Mouse (Mus musculus): ENCODE measurements around the gene Wwox. TPM values are rescaled to one million over a fixed set of nuclear protein-coding genes. Genes with fewer than 3 reads are reported as not detected.

The Wwox gene
- polyA plus RNA-seq, 2 experiments from 2014 or later, result 9.2 to 11.6 TPM

- ATAC-seq, result no peak
Measured at GRCm38 (mm10) chr8:115249688-115250366, 810.4 kb downstream of the Wwox start.

- ATAC-seq, result no peak
Measured at GRCm38 (mm10) chr8:115255550-115255949, 816.1 kb downstream of the Wwox start.

DNA sequence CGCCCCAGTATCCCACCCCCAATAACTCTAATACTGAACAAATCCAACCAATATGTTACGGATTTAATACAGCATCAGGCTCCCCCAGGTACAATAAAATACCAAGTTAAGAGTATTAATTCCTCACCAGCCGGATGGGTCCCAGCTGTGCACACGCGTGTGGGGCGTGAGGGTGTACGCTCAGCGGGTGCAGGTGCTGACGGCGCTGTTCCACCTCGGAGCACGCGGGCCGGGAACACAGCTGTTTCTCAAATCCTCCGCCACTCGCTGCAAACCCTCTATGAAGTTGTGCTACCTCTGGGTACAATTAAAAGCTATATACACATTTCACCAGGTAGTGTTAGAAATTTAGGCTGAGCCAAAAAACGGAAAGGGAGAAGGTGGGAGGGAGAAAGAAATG, 818.0 kb downstream of the Wwox start:
- ATAC-seq, result no peak

DNA sequence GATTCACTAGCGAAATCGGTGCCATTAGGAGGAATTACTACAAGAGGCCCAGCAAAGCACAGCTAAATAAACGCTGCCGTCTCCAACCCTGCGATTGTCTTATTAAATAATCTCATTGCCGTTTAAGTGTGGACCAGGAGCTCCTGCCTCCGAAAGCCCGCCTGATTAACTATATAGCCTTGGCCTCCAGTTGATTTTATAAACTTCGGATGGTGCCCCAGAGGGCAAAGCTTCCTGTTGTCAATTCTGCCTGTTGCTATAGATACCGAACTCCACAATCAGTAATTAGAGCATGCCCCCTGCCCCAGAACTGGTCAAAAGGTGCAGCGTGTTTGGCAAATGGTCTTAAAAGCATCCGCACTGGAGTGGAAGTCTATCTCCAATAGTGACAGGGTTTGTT, 820.4 kb downstream of the Wwox start:
- no peak for ATAC-seq

- no peak for ATAC-seq
Measured at GRCm38 (mm10) chr8:115267196-115267595, 827.7 kb downstream of the Wwox start.

DNA sequence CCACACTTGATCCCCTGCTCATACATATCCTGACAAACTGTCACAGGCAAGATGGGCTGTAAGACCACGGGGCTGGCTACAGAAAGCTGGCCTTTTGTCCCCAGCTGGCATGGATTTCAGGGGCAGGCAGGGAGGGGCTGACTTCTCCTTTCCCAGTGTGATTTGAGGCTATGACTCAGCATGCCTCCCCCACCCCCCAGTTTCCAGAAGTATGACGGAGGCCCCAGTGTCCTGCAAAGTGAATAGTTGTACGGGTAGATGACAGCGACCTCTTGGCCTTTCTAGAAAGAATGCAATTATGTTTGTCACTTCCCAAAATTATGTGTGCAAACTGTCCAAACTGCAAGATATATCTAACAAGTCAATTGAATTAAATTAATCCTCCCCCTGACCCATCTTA, 830.1 kb downstream of the Wwox start:
- ATAC-seq, result no peak

DNA sequence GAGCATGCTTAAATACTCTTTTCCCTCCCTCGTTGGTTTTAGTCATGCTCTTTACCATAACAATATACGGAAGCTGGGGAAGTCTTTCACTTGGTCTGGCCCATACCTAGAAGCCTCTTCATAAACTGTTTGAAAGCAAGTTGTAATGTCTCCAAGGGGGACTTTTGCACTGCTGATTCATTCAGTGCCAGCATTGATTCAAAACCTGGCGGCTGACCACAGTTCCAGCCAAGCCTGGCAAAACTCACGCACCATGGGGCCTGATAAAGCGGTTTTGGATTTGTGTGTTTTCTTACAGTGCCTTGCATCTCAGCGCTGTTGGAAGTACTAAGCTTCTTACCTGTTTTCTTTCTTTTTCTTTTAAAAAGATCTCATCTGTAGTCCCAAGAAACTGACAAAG, 834.5 kb downstream of the Wwox start:
- no peak for ATAC-seq

DNA sequence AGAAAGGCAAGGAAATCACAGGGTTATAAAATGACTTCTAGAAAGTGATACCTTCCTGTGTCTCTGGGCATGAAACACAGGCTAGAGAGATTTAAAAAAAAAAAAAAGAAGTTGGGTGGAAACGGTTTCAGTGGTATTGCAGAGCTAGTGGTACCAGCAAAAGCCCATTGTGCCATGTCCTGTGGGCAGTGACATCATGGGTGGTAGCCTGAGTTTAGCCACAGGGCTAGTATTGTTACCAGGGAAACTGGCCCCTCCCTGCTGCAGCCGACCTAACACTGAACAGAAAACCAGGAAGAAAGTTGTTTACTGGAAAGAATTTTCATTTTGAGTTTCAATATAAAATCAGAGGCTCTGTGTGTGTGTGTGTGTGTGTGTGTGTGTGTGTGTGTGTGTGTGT, 836.8 kb downstream of the Wwox start:
- peak; percentile 57 for ATAC-seq

DNA sequence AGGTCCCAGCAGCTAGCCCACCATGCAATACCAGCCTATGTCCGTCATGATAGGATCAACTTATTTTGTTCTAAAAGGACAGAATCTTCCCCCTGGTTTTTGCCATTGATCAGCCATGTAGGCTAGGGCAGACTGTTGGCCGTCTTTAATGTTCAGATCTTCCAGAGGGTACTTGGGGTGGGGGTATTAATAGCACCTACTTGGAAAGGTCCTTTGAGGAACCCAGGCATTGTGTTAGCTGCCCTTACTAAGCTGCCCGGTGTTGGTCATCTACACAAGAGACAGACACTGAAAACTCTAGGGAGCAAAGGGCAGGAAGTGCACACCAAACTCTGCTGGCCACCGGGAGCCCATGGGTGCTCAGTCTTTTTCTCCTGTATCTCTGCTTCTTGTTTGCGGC, 838.8 kb downstream of the Wwox start:
- ATAC-seq, result no peak

DNA sequence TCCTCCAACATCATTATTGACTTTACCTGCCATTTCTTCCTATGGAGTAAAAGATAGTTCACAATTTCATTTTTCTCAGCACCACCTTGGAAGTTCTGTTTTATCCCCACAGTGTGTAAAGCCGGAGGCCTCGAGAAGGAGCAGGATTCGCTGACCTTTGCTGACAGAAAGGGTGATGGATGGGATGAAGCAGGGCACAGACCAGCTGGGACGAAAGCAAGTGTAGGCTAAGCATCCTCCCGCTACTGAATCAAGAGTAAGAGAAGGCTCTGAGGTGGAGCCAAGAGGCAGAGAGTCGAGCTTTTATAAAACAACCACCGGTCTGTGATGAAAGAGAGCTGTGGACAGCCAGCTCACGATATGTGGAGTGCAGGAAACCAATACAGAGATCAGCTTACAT, 850.8 kb downstream of the Wwox start:
- no peak for ATAC-seq

DNA sequence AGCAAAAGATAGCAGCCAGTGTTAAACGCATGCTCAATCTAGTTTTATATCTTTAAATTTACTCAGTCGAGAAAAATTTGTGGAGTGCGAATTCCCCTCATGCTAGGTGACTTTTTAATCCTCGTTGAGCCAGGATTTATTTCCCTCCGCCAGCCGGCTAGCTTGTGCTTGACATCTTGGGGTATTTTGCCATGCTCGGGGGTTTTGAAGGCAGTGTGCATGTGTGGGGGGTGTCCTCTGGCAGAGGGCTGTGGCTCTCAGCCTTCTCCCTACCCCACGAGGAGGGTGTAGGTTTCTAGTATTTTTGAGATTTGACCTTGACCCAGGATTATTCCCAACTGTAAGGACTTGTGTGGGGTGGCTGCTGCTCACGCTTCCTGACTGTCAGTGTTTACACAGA, 857.3 kb downstream of the Wwox start:
- no peak for ATAC-seq

DNA sequence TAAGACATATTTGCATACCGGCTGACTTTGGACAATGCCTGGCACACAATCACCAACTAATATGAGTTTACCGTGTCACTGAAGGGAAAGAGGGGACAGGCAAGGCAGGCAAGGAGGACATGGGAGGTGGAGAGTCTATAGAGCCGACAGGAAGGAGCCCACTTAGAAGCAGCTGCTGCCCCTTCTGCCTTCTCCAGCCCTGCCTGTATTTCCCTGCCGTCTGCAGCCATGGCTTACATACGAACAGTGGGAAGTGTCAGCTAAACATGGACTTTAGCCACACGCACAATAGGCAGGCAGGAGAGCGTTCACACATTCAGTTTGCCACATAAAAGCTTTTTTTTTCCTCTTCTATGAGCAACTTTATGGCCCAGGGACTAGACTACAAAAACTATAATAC, 863.0 kb downstream of the Wwox start:
- ATAC-seq, result no peak

- ATAC-seq, result no peak
Measured at GRCm38 (mm10) chr8:115307412-115307811, 868.0 kb downstream of the Wwox start.

DNA sequence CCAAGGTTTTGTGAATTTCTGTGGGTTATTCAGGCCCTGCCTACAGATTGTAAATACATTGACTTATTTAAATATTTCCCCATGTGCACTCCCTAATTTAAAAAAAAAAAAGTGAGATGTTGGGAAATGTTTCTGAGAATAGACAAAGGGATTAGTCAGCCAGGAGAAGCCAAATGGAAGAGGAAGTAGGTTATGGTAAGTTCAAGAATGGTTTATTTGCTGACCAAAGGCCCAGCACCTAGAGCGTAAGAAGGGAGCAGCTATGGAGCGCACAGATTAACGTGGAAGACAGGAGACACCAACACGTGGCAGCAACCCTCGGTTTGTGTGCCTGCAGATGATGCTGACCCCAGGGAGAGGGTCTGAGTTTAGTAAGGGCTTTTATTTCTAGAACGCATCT, 871.5 kb downstream of the Wwox start:
- no peak for ATAC-seq

GRCm38 (mm10) chr8:115312371-115312770, 872.9 kb downstream of the Wwox start:
- ATAC-seq, result no peak

GRCm38 (mm10) chr8:115322501-115322900, 883.0 kb downstream of the Wwox start:
- ATAC-seq, result no peak

DNA sequence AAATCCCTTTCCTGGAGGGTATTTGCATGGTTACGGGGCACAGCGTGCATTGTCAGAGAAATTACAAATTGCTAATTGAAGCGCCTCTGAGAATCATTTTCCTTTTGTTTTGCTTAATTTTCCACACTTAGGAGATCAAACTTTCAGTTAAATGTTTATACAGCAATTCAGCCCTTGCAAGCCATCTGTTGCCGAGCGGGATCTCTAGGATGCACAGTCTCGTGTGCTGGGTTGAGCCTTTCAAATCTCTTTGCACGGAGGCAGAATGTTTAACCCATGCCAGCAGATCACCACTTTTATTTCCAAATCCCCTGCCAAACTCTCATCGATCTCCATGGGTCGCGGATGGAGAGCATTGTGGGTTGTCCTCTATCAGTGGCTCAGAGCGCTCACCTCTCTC, 891.2 kb downstream of the Wwox start:
- no peak for ATAC-seq

GRCm38 (mm10) chr8:115333972-115334371, 894.5 kb downstream of the Wwox start:
- no peak for ATAC-seq

DNA sequence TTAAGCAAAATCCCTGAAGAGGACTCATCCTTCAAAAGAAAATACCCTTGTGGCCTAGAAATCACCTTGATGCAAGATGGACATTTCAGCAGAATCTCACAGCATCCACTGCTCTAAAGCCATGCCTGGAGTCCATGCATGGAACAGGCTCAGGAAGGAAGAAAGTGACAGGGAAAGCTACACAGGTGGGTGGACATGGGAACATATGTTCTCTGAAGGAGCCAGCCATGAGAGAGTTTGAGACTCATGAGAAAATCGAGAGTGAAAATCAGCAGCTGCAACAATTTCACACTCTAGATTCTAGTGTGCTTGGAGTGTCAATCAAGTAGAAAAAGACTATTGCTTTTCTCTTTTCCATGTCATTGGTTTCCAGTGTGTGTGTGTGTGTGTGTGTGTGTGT, 896.9 kb downstream of the Wwox start:
- ATAC-seq, result no peak

DNA sequence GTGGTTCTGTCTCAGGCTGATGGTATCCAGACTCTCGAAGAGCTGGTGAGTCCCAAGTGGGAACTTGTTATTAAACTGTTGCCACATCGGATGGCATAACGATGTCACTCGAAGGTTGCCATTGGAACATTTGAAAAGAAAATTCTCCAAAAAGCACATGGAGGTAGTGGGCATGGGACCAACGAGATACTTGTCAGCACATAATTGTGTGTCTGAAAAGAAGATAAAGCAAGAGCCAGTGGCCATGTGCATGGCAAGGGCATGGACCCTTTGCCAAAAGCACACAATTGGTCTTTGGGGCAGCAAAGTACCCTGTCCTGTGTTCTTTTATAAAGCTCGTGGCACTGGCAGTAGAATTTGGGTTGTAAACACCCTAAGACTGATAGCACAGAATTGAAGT, 909.2 kb downstream of the Wwox start:
- no peak for ATAC-seq

GRCm38 (mm10) chr8:115350707-115351106, 911.3 kb downstream of the Wwox start:
- peak; percentile 59 for ATAC-seq

DNA sequence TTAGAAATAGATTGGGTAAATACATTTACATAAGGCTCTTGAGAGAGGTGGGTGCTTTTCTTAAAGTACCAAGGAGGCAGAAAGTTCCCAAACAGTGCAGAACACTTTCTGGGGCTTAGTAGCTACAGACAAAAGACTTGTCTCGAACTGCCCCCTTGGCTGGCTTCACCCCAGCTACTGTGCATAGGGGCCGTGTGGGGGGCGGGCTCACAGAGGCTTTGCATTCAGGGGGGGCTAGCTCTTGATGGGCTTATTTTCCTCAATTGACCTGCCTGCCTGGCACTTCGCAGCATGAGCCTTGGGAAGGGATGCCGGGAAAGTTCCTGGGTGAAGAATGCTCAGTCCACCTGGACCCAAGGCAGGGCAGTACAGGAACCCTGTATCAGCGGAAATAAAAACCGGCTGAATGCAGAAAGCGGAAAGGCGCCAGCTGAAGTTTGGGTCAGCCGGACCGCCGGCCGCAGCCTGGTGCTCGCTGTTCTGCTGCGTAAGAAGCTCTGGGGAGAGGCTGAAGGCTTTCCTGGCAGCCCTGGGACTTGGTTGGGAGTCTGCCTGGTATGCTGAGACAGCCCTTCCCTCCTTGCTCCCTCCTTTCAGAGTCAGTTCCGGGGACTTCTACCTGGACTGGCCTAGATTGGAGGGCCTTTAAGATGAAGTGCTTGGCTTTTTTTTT, 918.3 kb downstream of the Wwox start:
- ATAC-seq, result no peak

- ATAC-seq, result no peak
Measured at GRCm38 (mm10) chr8:115358481-115358880, 919.0 kb downstream of the Wwox start.

GRCm38 (mm10) chr8:115359701-115360100, 920.2 kb downstream of the Wwox start:
- ATAC-seq, result no peak

- ATAC-seq, result no peak
Measured at GRCm38 (mm10) chr8:115362518-115362917, 923.1 kb downstream of the Wwox start.

Measured in activated CD4-positive, CD25-positive, alpha-beta regulatory T cell, adult 4 months (primary cell).